Mouse (Mus musculus): ENCODE results near the gene Fgf14. TPM values are rescaled to one million over a fixed set of nuclear protein-coding genes. Genes with fewer than 3 reads are reported as not detected.
A peak's percentile ranks its signal among the peaks of the same experiment; 100 is the strongest.

Gene Fgf14
- polyA plus RNA-seq, 1 experiment from 2014 or later: 31.9 TPM

DNA sequence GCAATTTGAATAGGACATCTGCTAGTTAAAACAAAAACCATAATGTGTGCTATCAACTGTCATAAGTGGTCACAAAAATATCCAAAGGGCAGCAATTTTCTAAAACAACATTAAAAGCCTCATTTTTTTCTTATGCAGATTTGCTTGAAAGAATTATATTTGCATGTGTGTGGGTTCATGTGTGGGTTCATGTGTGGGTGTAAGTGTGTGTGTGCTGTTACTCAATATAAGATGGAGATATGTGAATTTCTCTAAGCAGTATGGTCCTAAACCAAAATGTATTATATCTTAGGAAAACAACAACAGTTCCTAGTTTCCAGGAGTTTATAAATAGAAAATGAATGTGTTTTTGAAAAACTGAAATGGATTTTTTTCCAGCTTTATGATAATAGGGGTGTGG, 413.7 kb downstream of the Fgf14 start:
- ATAC-seq (ENCODE audit: low FRiP score, low read depth): no peak
- H3K9ac ChIP-seq: no peak overlapping the region
- H3K9me3 ChIP-seq: no peaks in the 10 kb centered on the region
- H3K27ac ChIP-seq (replicated peaks): no peak overlapping the region
- H3K36me3 ChIP-seq: no peaks in the 10 kb centered on the region
- H3K4me3 ChIP-seq: no peak overlapping the region
- no peak overlapping the region for H3K4me2 ChIP-seq
- no peaks in the 10 kb centered on the region for H3K27me3 ChIP-seq
- H3K4me1 ChIP-seq (replicated peaks): no peaks in the 10 kb centered on the region

DNA sequence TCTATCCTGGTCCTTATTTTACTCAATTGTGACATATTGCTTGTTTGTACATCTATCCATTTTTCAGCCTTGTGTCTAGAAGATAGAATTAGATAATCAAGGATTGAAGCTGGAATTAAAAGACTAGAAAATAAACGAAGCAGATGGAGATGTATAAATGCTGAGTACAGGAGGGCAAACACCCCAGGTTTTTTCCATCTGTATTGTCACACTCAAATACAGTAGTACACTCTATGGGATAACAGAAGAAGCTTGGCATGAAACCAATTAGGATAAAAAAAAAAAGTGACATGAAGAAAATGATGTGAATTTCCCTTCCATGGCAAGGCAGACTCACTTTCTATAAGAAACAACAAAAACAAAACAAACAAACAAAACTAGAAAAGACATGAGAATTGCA, 429.4 kb downstream of the Fgf14 start:
- 78% methylated on average over 1 of the region's 1 CpGs for WGBS
- Histone ChIP-seq H3K27me3 (no peaks in the 10 kb centered on the region), H3K4me3 (no peak overlapping the region), H3K36me3 (no peaks in the 10 kb centered on the region), H3K27ac (replicated peaks) (no peak overlapping the region), H3K9ac (no peak overlapping the region), H3K4me2 (no peak overlapping the region), H3K4me1 (replicated peaks) (no peaks in the 10 kb centered on the region), H3K9me3 (no peaks in the 10 kb centered on the region)
- no peak for ATAC-seq (ENCODE audit: low FRiP score, low read depth)

DNA sequence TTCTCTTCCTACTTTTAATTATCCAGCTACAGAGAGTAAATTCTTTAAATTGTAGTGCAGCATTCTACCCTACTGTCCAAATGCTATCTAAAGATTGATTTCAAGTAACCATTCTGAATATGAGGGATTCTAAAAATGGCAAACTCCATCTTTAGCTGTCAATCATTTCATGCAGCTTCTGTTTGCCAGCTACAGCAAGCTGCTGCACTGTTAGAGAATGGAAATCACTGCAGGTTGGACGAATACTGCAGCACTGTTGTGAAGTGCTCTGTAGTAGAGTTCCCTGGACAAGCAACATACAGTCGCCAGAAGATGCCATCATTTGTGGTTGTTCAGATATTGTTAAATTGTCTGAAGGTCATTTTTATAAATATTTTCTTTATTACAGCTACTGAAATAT, 453.5 kb downstream of the Fgf14 start:
- no peaks in the 10 kb centered on the region for H3K4me1 ChIP-seq (replicated peaks)
- no peak overlapping the region for H3K4me3 ChIP-seq
- H3K36me3 ChIP-seq: no peaks in the 10 kb centered on the region
- ATAC-seq (ENCODE audit: low FRiP score, low read depth): no peak
- H3K27me3 ChIP-seq: no peaks in the 10 kb centered on the region
- H3K9ac ChIP-seq: no peak overlapping the region
- no peaks in the 10 kb centered on the region for H3K9me3 ChIP-seq
- WGBS: 63% methylated on average over 2 of the region's 2 CpGs
- H3K27ac ChIP-seq (replicated peaks): no peak overlapping the region
- H3K4me2 ChIP-seq: no peak overlapping the region

DNA sequence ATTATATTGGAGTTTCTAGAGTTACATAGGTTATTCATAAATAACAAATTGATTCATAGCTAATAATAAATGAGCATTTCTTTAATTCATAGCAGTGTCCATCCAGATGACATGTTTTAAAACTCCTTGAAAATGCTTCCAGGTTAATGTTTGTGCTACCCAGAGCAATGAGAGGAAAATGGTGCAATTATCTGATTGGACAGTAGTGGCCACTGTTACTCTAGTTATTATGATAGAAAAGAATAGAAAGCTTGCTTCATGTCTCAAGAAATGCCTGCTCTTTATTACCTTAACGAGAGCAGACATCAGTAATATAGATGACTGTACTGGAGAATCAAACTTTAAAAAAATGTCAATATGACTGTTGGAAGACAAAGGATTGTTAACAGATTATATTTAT, 454.5 kb downstream of the Fgf14 start:
- Histone ChIP-seq H3K4me1 (replicated peaks) (no peaks in the 10 kb centered on the region), H3K9ac (no peak overlapping the region), H3K9me3 (no peaks in the 10 kb centered on the region), H3K4me3 (no peak overlapping the region), H3K4me2 (no peak overlapping the region), H3K27me3 (no peaks in the 10 kb centered on the region), H3K36me3 (no peaks in the 10 kb centered on the region), H3K27ac (replicated peaks) (no peak overlapping the region)
- WGBS: 22% methylated on average over 1 of the region's 1 CpGs
- no peak for ATAC-seq (ENCODE audit: low FRiP score, low read depth)

DNA sequence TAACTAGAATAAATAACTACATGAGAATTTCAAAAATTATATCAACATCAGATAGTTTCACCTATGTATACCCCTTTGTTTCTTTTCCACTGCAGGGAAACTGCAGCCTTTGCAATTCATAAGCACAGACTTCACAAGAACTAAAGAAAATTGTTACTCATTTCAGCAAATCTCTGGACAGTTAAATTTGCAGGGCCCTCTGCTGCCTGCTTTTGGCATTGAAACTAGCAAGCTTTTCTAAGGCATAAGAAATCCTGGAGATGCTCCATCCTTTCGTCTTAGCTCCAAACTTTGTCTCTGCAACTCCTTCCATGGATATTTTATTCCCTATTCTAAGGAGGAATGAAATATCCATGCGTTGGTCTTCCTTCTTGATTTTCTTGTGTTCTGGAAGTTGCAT, 455.9 kb downstream of the Fgf14 start:
- 79% methylated on average over 2 of the region's 2 CpGs for WGBS
- no peaks in the 10 kb centered on the region for H3K9me3 ChIP-seq
- H3K4me3 ChIP-seq: no peak overlapping the region
- ATAC-seq (ENCODE audit: low FRiP score, low read depth): no peak
- H3K27me3 ChIP-seq: no peaks in the 10 kb centered on the region
- no peak overlapping the region for H3K27ac ChIP-seq (replicated peaks)
- H3K9ac ChIP-seq: no peak overlapping the region
- no peak overlapping the region for H3K4me2 ChIP-seq
- H3K36me3 ChIP-seq: no peaks in the 10 kb centered on the region
- H3K4me1 ChIP-seq (replicated peaks): no peaks in the 10 kb centered on the region

DNA sequence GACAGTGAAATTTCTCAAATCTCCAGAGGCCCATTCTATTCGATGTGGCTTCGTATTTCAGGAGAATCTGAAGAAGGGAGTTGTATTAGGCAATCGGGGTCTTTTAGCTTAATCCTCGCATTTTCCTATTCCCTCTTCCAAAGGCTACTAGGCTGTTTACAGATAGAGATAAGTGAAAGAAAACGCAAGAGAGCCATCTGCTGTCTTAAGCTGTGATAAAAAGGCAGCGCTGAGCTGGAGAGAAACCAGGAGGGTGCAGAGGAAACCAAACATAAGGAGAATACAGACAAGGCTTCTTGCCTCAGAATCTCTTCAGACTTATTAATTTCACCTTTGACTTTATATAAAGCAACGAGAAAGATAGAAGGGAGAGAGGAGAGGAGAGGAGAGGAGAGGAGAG, 481.1 kb downstream of the Fgf14 start:
- H3K36me3 ChIP-seq: no peaks in the 10 kb centered on the region
- H3K4me3 ChIP-seq: peak overlapping the region; percentile 9; the same call in 1 of the 2 replicates
- H3K27me3 ChIP-seq: 0 out of 2 replicates have a peak, but pooled peaks cover 3% of the 10 kb centered on the region
- H3K27ac ChIP-seq (replicated peaks): peak overlapping the region; percentile 52
- peaks cover 19% of the 10 kb centered on the region for H3K4me1 ChIP-seq (replicated peaks)
- H3K4me2 ChIP-seq: peak overlapping the region; percentile 48
- 14% methylated on average over 7 of the region's 7 CpGs for WGBS
- no peaks in the 10 kb centered on the region for H3K9me3 ChIP-seq
- ATAC-seq (ENCODE audit: low FRiP score, low read depth): 0 out of 2 replicates have a peak, but pooled peaks have one; percentile 38
- H3K9ac ChIP-seq: 0 out of 2 replicates have a peak overlapping the region, but pooled peaks have one; percentile 18

DNA sequence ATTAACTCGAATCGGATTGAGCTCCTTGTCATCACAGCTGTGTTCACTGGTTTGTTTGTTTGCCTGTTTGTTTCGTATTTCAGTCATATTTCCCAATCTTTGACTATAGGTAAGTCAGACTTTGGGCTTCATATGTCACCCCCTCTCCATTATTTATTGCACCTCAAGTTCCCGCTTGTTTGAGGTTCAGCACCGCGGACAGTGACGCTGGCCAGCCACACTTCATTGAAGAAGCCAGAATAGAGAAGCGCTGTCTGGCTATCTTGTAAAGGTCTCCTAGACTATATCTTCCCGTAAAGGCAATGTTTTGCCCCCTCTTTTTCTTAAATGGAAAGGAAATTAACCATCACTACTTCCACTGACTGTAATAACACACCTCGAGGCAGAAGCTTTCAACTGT, 481.6 kb downstream of the Fgf14 start:
- Histone ChIP-seq H3K36me3 (no peaks in the 10 kb centered on the region), H3K27ac (replicated peaks) (peak overlapping the region; percentile 52), H3K9ac (0 out of 2 replicates have a peak overlapping the region, but pooled peaks have one; percentile 18), H3K9me3 (no peaks in the 10 kb centered on the region), H3K4me1 (replicated peaks) (peaks cover 19% of the 10 kb centered on the region), H3K4me3 (peak overlapping the region; percentile 9; the same call in 1 of the 2 replicates), H3K27me3 (0 out of 2 replicates have a peak, but pooled peaks cover 3% of the 10 kb centered on the region), H3K4me2 (peak overlapping the region; percentile 48)
- WGBS: 31% methylated on average over 10 of the region's 10 CpGs
- no peak for ATAC-seq (ENCODE audit: low FRiP score, low read depth)

DNA sequence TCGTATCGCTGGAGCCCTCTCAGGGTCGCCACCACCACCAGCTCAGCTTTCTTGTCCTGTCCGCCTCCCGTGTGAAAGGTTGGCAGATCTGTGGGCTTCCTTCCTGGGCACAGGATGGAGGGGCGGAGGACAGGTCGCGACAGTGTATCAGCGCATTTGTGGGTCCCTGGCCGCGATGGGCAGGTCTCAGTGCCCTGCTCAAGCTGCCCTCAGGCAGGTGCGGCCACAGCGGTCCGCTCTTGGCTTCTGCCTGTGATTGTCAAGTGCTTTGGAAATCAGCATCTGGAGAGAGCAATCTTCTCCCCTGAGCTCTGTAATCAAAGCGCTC, 484.1 kb downstream of the Fgf14 start:
- peak; percentile 68 for ATAC-seq (ENCODE audit: low FRiP score, low read depth)
- peak overlapping the region; percentile 61 for H3K9ac ChIP-seq
- 5% methylated on average over 15 of the region's 15 CpGs for WGBS
- H3K27ac ChIP-seq (replicated peaks): peak overlapping the region; percentile 79
- H3K9me3 ChIP-seq: no peaks in the 10 kb centered on the region
- no peaks in the 10 kb centered on the region for H3K36me3 ChIP-seq
- H3K4me2 ChIP-seq: peak overlapping the region; percentile 62
- 0 out of 2 replicates have a peak, but pooled peaks cover 3% of the 10 kb centered on the region for H3K27me3 ChIP-seq
- peaks cover 19% of the 10 kb centered on the region for H3K4me1 ChIP-seq (replicated peaks)
- peak overlapping the region; percentile 53 for H3K4me3 ChIP-seq

DNA sequence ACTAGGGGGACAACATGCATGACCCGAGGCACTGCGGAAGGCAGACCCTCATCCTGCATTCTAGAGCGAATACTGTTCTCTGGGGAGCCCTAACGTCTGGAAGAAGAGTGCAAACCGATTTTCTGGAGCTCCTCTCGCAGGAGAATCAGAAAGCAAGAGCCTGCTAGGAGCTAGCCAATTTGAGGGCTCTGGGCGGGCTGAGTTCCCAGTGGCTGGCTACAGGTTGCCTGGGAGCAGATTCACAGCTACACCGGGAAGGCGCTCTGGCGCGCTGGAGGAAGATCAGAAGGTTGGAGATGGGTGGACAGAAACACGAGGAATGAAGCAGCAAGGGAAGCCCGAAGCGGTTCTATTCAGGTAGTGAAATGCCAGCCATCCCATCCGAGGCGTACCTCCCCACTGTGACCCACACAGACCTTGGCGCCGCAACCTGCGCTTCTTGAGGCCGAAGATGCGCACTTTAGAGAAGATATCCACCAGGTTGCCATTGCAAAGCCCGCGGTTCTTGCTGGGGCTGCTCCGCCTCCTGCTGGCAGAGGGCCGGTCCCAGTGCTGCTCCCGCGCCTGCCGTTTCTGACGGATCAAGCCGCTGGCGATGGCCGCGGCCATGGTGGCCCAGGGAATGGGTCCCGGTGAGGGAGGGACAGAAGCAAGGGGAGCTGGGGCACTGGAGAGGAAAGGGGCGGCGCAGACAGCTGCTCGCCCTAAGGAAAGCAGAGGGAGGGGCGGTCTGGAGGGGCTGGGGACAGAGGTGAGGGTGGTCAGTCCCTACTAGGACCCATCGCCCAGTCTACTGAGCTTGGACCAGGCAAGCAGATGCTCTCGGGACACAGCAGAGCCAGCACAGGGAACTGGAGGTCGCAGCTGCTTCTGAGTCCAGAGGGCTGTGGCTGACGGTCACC, 484.8 kb downstream of the Fgf14 start:
- H3K4me1 ChIP-seq (replicated peaks): peaks cover 19% of the 10 kb centered on the region
- peak overlapping the region; percentile 61 for H3K9ac ChIP-seq
- H3K4me2 ChIP-seq: peak overlapping the region; percentile 62
- H3K36me3 ChIP-seq: no peaks in the 10 kb centered on the region
- whole genome bisulfite sequencing: under 1% methylated on average over 42 of the region's 42 CpGs
- H3K4me3 ChIP-seq: peak overlapping the region; percentile 53
- peak; percentile 86 for ATAC-seq (ENCODE audit: low FRiP score, low read depth)
- H3K27me3 ChIP-seq: 0 out of 2 replicates have a peak, but pooled peaks cover 3% of the 10 kb centered on the region
- H3K27ac ChIP-seq (replicated peaks): peak overlapping the region; percentile 79
- no peaks in the 10 kb centered on the region for H3K9me3 ChIP-seq

DNA sequence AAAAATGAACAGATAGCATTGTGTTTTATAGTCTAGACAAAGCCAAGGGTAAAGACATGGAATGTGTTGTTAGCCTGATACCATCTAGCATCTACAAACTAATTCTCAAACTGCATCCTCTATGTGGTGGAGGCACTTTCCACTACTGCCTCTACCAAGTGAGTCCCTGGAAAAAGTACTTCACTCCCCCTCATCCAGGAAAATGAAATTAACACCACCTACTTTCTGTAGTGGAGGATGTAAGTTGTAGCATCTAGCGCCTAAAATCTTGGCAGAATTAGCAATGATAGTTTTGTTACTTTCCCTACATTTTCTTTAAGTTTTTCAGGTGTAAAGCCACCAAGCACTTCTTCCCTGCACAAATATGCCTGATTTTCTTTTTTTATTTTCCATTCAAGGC, 496.7 kb downstream of the Fgf14 start:
- no peaks in the 10 kb centered on the region for H3K4me1 ChIP-seq (replicated peaks)
- H3K9ac ChIP-seq: no peak overlapping the region
- H3K9me3 ChIP-seq: no peaks in the 10 kb centered on the region
- H3K36me3 ChIP-seq: no peaks in the 10 kb centered on the region
- ATAC-seq (ENCODE audit: low FRiP score, low read depth): no peak
- H3K4me3 ChIP-seq: no peak overlapping the region
- H3K27me3 ChIP-seq: no peaks in the 10 kb centered on the region
- 83% methylated on average over 1 of the region's 1 CpGs for WGBS
- no peak overlapping the region for H3K4me2 ChIP-seq
- H3K27ac ChIP-seq (replicated peaks): no peak overlapping the region

DNA sequence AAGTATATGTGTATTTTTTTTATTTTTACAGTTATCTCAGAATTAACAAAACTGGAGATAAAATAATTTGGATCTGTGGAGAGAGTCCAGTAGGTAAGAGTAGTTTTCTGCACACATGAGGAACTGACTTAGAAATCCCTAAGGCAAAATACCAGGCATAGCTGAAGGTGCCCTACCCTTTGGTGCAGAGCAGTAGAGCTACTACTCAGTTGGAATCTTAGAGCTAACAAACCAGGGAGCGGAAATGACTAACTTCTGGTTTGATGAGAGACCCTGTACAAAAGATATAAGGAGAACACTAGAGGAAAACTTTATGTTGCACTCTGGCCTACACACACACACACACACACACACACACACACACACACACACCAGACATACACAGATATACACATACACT, 502.8 kb downstream of the Fgf14 start:
- no peaks in the 10 kb centered on the region for H3K36me3 ChIP-seq
- no peak overlapping the region for H3K4me2 ChIP-seq
- no peak for ATAC-seq (ENCODE audit: low FRiP score, low read depth)
- H3K27me3 ChIP-seq: no peaks in the 10 kb centered on the region
- no peaks in the 10 kb centered on the region for H3K4me1 ChIP-seq (replicated peaks)
- H3K9ac ChIP-seq: no peak overlapping the region
- WGBS: 96% methylated on average over 1 of the region's 1 CpGs
- no peak overlapping the region for H3K4me3 ChIP-seq
- H3K27ac ChIP-seq (replicated peaks): no peak overlapping the region
- H3K9me3 ChIP-seq: no peaks in the 10 kb centered on the region

DNA sequence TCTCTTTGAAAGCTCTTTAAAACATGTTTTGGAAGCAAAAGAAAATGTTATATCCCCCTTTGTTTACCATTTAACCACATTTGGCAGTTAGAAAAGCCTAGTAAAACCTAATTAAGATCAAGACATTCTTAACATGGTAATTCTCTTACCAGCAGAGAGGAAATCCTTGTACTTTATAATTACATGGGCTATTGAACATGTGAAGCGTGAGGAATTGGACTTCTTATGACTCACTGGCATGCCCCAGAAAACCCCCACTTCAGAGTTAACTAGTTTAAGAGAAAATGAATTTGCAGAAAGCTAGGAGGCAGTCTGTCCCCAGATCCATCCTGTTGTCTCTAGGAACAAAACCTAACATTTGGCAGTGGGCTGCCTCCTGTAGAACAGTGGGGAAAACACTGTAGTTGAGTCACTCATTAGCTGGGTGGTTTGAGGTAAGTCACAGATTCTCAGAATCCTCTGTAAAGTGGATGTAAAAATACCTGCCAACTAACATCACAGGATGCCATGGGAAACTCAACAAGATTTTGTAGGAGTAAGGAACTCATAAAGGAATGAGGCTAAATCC, 513.2 kb downstream of the Fgf14 start:
- Histone ChIP-seq H3K27me3 (no peaks in the 10 kb centered on the region), H3K4me1 (replicated peaks) (no peaks in the 10 kb centered on the region), H3K4me3 (no peak overlapping the region), H3K36me3 (no peaks in the 10 kb centered on the region), H3K9ac (no peak overlapping the region), H3K27ac (replicated peaks) (no peak overlapping the region), H3K4me2 (no peak overlapping the region), H3K9me3 (no peaks in the 10 kb centered on the region)
- no peak for ATAC-seq (ENCODE audit: low FRiP score, low read depth)
- WGBS: 68% methylated on average over 1 of the region's 1 CpGs
